Mouse (Mus musculus) forebrain, embryonic 14.5 days (tissue): ENCODE measurements around the gene Fibp. TPM values are rescaled to one million over a fixed set of nuclear protein-coding genes. Genes with fewer than 3 reads are reported as not detected.
A peak's percentile ranks its signal among the peaks of the same experiment; 100 is the strongest.

Experiments used
- ATAC-seq: fragments of 200-750 bp; cut with Nextera tagmentation; 2 replicates; pipeline ENCODE4 v1.8.0; 2017; ENCODE audit warnings: mild to moderate bottlenecking, moderate library complexity
- DNase-seq: peaks from one replicate; pipeline ENCODE4 v3.0.0-alpha.2; 2015; ENCODE audit warnings: low spot score
- H3K27ac ChIP-seq: fragments of 300-500 bp; sonication (generic); 2 replicates; pipeline ENCODE4 v1.5.1; 2014; ENCODE audit warnings: low read depth, mild to moderate bottlenecking, control low read depth, low read length, moderate library complexity
- H3K27me3 ChIP-seq: fragments of 300-500 bp; sonication (generic); replicated peaks from 2 replicates; pipeline ENCODE4 v1.6.1; 2014; ENCODE audit warnings: low read length, control low read depth, mixed read lengths; ENCODE audit not compliant: control insufficient read depth, insufficient read depth
- H3K36me3 ChIP-seq: fragments of 300-500 bp; sonication (generic); 2 replicates; pipeline ENCODE4 v1.6.1; 2014; ENCODE audit warnings: low read length, control low read depth; ENCODE audit not compliant: control insufficient read depth, insufficient read depth
- H3K4me1 ChIP-seq: fragments of 300-500 bp; sonication (generic); 2 replicates; pipeline ENCODE4 v1.6.1; 2014; ENCODE audit warnings: antibody characterized with exemption, low read length, control low read depth; ENCODE audit not compliant: control insufficient read depth, insufficient read depth
- H3K4me2 ChIP-seq: fragments of 300-500 bp; sonication (generic); 2 replicates; pipeline ENCODE4 v1.6.1; 2014; ENCODE audit warnings: mild to moderate bottlenecking, control low read depth, low read length
- H3K4me3 ChIP-seq: fragments of 300-500 bp; sonication (generic); 2 replicates; pipeline ENCODE4 v1.5.1; 2014; ENCODE audit warnings: low read depth, low read length, control low read depth
- H3K9ac ChIP-seq: fragments of 300-500 bp; sonication (generic); 2 replicates; pipeline ENCODE4 v1.6.1; 2014; ENCODE audit warnings: mild to moderate bottlenecking, low read length, control low read depth, moderate library complexity
- H3K9me3 ChIP-seq: fragments of 300-500 bp; sonication (generic); replicated peaks from 2 replicates; pipeline ENCODE4 v1.6.1; 2016; ENCODE audit warnings: low read length, control low read depth, mixed read lengths; ENCODE audit not compliant: control insufficient read depth
- WGBS: fragments of 180-500 bp; shearing (Covaris S2); extraction: QIAGEN DNeasy Blood & Tissue Kit; methylation state at CpG from one replicate; pipeline ENCODE4 v1.1.7; 2014; 5-methylcytosine and 5-hydroxymethylcytosine counted together
- polyA plus RNA-seq: library from polyadenylated mRNA; unstranded; fragments of >200 nt; fragmentation: Nextera tagmentation; extraction: Ambion mirVana; gene quantifications from 2 replicates; pipeline ENCODE4 v1.2.1, GENCODE M21; 2014

Fibp gene
- polyA plus RNA-seq, 1 experiment from 2014 or later = 167 TPM

- Histone ChIP-seq H3K36me3 (peaks cover 14% of the 10 kb centered on the region), H3K27ac (no peak overlapping the region), H3K9ac (no peak overlapping the region), H3K9me3 (no peaks in the 10 kb centered on the region), H3K4me1 (peaks cover 16% of the 10 kb centered on the region), H3K27me3 (no peaks in the 10 kb centered on the region), H3K4me2 (no peak overlapping the region), H3K4me3 (no peak overlapping the region)
- DNase-seq = no peak
- no peak for ATAC-seq
- WGBS = 84% methylated on average over 4 of the region's 4 CpGs
These were observed 31.2 kb upstream of the Fibp start for GRCm38 (mm10) chr19:5429219-5429618.

GRCm38 (mm10) chr19:5429806-5430205 is 30.6 kb upstream of the Fibp start:
- no peak overlapping the region for H3K9ac ChIP-seq
- no peak overlapping the region for H3K4me3 ChIP-seq
- H3K27me3 ChIP-seq = no peaks in the 10 kb centered on the region
- DNase-seq = no peak
- no peak for ATAC-seq
- 71% methylated on average over 8 of the region's 8 CpGs for WGBS
- no peaks in the 10 kb centered on the region for H3K9me3 ChIP-seq
- H3K36me3 ChIP-seq = peaks cover 14% of the 10 kb centered on the region
- peaks cover 16% of the 10 kb centered on the region for H3K4me1 ChIP-seq
- no peak overlapping the region for H3K27ac ChIP-seq
- no peak overlapping the region for H3K4me2 ChIP-seq

- peaks cover 16% of the 10 kb centered on the region for H3K4me1 ChIP-seq
- peaks cover 14% of the 10 kb centered on the region for H3K36me3 ChIP-seq
- no peak overlapping the region for H3K4me2 ChIP-seq
- no peaks in the 10 kb centered on the region for H3K27me3 ChIP-seq
- ATAC-seq (no peak), DNase-seq (no peak)
- H3K4me3 ChIP-seq = no peak overlapping the region
- no peak overlapping the region for H3K27ac ChIP-seq
- no peaks in the 10 kb centered on the region for H3K9me3 ChIP-seq
- no peak overlapping the region for H3K9ac ChIP-seq
- 57% methylated on average over 1 of the region's 1 CpGs for WGBS
These were observed 30.0 kb upstream of the Fibp start for GRCm38 (mm10) chr19:5430408-5430807.

- no peaks in the 10 kb centered on the region for H3K27me3 ChIP-seq
- peaks cover 7% of the 10 kb centered on the region; the same call in 1 of the 2 replicates for H3K4me1 ChIP-seq
- no peak overlapping the region for H3K9ac ChIP-seq
- no peak overlapping the region for H3K4me3 ChIP-seq
- H3K27ac ChIP-seq = no peak overlapping the region
- no peak for DNase-seq
- H3K4me2 ChIP-seq = no peak overlapping the region
- no peaks in the 10 kb centered on the region for H3K9me3 ChIP-seq
- 73% methylated on average over 4 of the region's 4 CpGs for WGBS
- peaks cover 4% of the 10 kb centered on the region for H3K36me3 ChIP-seq
- ATAC-seq = no peak
These were observed 28.4 kb upstream of the Fibp start for GRCm38 (mm10) chr19:5431911-5432464.

- 20% methylated on average over 16 of the region's 16 CpGs for WGBS
- Histone ChIP-seq H3K4me2 (peak overlapping the region; percentile 40), H3K9ac (peak overlapping the region; percentile 10; the same call in 1 of the 2 replicates), H3K27ac (no peak overlapping the region), H3K9me3 (no peaks in the 10 kb centered on the region), H3K36me3 (no peaks in the 10 kb centered on the region), H3K27me3 (no peaks in the 10 kb centered on the region), H3K4me1 (peaks cover 7% of the 10 kb centered on the region; the same call in 1 of the 2 replicates), H3K4me3 (no peak overlapping the region)
- no peak for ATAC-seq
- DNase-seq = peak; percentile 16
These were observed 27.2 kb upstream of the Fibp start for GRCm38 (mm10) chr19:5432992-5433852.

- no peak overlapping the region for H3K4me2 ChIP-seq
These were observed 26.5 kb upstream of the Fibp start for GRCm38 (mm10) chr19:5433951-5434350.

GRCm38 (mm10) chr19:5444371-5444908 is 16.0 kb upstream of the Fibp start:
- H3K4me1 ChIP-seq = peaks cover 2% of the 10 kb centered on the region; the same call in 1 of the 2 replicates
- peaks cover 34% of the 10 kb centered on the region for H3K27me3 ChIP-seq
- no peaks in the 10 kb centered on the region for H3K9me3 ChIP-seq
- DNase-seq (no peak), ATAC-seq (no peak)
- H3K4me3 ChIP-seq = no peak overlapping the region
- no peaks in the 10 kb centered on the region for H3K36me3 ChIP-seq
- no peak overlapping the region for H3K27ac ChIP-seq
- H3K4me2 ChIP-seq = no peak overlapping the region
- H3K9ac ChIP-seq = no peak overlapping the region
- 64% methylated on average over 9 of the region's 9 CpGs for WGBS

More at GRCm38 (mm10) chr19:5433951-5434350, 26.5 kb upstream of the Fibp start:
- 75% methylated on average over 7 of the region's 7 CpGs for WGBS
- DNase-seq (no peak), ATAC-seq (no peak)
- Histone ChIP-seq H3K27ac (no peak overlapping the region), H3K4me1 (peaks cover 7% of the 10 kb centered on the region; the same call in 1 of the 2 replicates), H3K4me3 (no peak overlapping the region), H3K36me3 (no peaks in the 10 kb centered on the region), H3K27me3 (no peaks in the 10 kb centered on the region), H3K9me3 (no peaks in the 10 kb centered on the region), H3K9ac (no peak overlapping the region)

GRCm38 (mm10) chr19:5444954-5445353 is 15.5 kb upstream of the Fibp start:
- 45% methylated on average over 7 of the region's 7 CpGs for WGBS
- Histone ChIP-seq H3K4me1 (peaks cover 2% of the 10 kb centered on the region; the same call in 1 of the 2 replicates), H3K27ac (no peak overlapping the region)

More at GRCm38 (mm10) chr19:5444954-5445353, 15.5 kb upstream of the Fibp start:
- no peak overlapping the region for H3K4me3 ChIP-seq
- no peak overlapping the region for H3K4me2 ChIP-seq
- H3K9me3 ChIP-seq = no peaks in the 10 kb centered on the region
- H3K9ac ChIP-seq = no peak overlapping the region
- ATAC-seq (no peak), DNase-seq (no peak)
- no peaks in the 10 kb centered on the region for H3K36me3 ChIP-seq
- H3K27me3 ChIP-seq = peaks cover 34% of the 10 kb centered on the region
